Mouse (Mus musculus) liver, adult 2 months (tissue): ENCODE data around the gene Wdr45.

Experiments used
- CTCF ChIP-seq: fragments of 200-500 bp; IDR thresholded peaks from 2 replicates; pipeline ENCODE4 v1.5.1; 2011; ENCODE audit warnings: low read depth, low read length, control low read depth
- POLR2A ChIP-seq: fragments of 200-500 bp; IDR thresholded peaks from 2 replicates; pipeline ENCODE4 v1.6.1; 2011; ENCODE audit warnings: low read length, control low read depth; ENCODE audit not compliant: insufficient read depth; ENCODE audit errors: extremely low read depth

GRCm38 (mm10) chrX:7679405-7680056 lies 34.6 kb upstream of the Wdr45 start:
- TF ChIP-seq CTCF: peak; percentile 74
- TF ChIP-seq POLR2A: no peak
